Mouse (Mus musculus) hindlimb bud, embryonic 11.5 days (tissue): Measurements from ENCODE around the gene Gfra4.

Source experiments
- DNase-seq: peaks from one replicate; pipeline ENCODE4 v3.0.0-alpha.2; 2012; ENCODE audit warnings: low read depth, low spot score; ENCODE audit errors: extremely low spot score

Gene Gfra4

GRCm38 (mm10) chr2:131042988-131043387 is at the start of gene Gfra4:
Gfra4 (minus strand) TSS chr2:131043088.
- DNase-seq: no peak

DNA sequence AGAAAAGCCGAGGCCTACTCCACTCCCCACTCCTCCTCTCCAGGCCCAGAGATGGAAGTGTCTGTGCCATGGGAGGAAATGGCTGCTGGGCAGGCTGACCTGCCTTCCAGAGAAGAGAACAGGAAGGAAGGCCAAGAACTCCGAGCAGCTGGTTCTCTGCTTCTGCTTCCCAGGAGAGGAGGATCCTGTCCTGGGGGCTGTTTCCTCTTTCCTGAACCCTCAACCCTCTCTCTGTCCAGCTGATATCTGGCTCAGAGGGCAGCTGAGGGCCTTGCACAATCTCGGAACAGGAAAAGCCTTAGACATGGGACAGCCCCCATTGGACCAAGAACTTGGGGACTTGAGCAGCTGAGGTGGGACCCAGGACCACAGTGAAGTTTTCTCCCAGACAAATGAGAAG is 48.0 kb upstream of the Gfra4 start:
- DNase-seq: no peak

GRCm38 (mm10) chr2:131089634-131090033 is 46.7 kb upstream of the Gfra4 start:
- no peak for DNase-seq

- DNase-seq: no peak
Measured at GRCm38 (mm10) chr2:131088581-131088980, 45.7 kb upstream of the Gfra4 start.

DNA sequence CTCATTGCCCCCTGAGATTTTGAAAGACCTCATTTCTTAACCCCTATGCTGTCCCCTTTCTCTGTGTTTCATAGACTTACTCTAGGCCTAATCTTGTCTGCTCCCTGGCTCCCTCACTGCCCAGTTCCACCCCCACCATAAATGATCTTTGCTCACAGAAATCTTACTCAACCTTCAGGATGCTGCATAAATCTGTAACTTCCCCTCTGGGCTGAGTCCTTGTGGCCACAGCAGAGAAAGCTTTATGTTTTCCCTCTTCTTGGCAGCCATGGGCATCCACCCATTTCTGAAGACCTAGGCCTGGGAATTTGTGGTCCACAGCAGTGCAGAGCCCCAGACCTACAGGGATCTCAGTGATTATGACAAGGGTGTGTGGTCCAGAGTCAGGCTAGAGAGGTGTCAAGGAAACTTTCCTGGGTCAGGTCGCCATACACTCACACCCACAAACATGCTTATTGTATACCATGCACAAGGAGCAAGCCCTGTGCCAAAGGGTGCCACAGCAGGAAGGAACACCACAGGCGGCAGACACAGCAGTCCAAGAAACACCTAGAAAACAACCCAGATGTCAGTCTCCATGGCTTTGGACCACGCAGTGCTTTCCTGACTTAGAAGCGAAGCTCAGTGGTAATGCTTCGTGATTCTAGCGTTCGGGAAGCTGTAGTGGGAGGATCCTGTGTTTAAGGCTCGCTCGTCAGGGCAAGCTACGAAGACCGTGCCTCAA is 43.9 kb upstream of the Gfra4 start, which contains the start of gene Siglec1:
TSS of gene Siglec1 (minus strand) at position 99 of the 724 bp plus-strand sequence.
- no peak for DNase-seq

DNA sequence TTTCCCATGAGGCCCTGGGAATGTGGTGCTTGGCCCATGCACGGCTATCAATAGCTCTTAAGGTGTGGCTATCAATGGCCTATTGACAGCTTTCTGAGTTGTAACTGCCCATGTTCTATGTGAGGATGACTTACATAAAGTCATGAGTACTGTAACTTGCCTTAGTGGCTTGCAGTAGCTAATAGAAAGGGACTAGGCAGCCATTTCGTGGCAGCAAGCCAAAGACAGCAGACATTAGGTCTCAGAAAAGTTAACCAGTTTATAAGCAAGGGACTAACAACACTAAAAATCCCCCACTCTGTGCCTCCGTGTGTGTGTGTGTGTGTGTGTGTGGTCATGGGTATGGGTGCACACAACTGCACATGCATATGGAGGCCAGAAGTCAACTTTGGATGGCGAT is 41.3 kb upstream of the Gfra4 start:
- DNase-seq: no peak

GRCm38 (mm10) chr2:131080507-131080906 is 37.6 kb upstream of the Gfra4 start:
- DNase-seq: no peak

DNA sequence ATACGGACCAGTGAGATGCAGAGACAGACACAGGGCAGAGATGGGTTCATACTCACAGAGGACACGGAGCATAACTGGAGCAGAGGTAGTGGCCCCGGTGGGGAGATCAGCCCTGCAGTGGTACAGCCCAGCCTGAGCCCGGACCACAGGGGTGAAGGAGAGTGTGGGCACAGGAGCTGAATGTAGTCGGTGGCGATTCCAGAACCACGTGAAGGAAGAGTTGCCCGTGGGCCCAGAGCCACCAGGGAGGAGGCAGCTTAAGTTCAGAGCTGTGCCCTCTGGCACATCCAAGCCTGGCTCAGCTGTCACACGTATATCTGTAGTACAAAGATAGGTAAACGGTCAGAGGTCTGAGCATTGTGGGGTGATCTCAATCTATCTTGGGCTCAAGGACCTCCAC is 29.6 kb upstream of the Gfra4 start:
- no peak for DNase-seq

DNA sequence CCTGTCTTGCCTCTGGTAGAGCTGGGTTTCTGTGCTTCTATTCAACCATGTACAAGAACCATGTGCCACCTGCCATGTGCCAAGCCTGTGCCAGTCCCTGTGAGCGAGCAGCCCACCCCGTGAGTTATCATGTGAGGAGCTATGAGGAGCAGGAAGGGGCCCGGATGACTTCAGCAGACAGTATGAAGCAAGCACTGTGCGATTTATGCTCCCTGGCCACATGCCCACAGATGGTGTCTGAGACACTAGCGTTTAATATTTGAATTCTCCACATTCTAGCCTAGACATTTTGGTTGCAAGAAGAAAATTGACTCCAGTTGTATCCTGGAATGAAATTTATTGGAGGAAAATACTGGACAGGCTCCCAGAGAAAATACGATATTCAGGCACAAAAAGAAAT is 24.6 kb upstream of the Gfra4 start:
- no peak for DNase-seq

- DNase-seq: no peak
Measured at GRCm38 (mm10) chr2:131066342-131066741, 23.5 kb upstream of the Gfra4 start.

GRCm38 (mm10) chr2:131063404-131063864 is 20.5 kb upstream of the Gfra4 start, which contains the start of gene Adam33:
Adam33 (minus strand) TSS chr2:131063814.
- DNase-seq: no peak

DNA sequence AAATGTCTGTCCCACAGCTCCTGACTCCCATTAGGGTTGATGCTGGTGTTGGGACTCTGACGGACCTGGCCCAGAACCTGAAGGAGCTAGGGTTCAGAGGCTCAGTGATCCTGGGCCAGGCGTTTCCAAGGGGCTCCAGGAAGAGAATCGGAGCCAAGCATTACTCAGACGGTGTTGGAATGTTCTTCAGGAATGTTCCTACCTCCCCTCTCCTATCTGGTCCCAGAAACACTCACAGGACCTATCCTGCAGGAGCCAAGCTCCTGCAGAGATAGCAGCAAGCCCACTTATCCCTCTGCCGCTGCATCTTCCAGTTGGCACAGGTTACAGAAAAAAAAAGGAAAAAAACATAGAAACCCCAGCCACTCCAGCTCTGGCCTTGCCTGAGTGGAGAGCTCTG is 18.7 kb upstream of the Gfra4 start:
- no peak for DNase-seq

- DNase-seq: no peak
Measured at GRCm38 (mm10) chr2:131060784-131061183, 17.9 kb upstream of the Gfra4 start.

GRCm38 (mm10) chr2:131059781-131060540 is 17.1 kb upstream of the Gfra4 start:
- DNase-seq: no peak

- DNase-seq: no peak
Measured at GRCm38 (mm10) chr2:131059377-131059776, 16.5 kb upstream of the Gfra4 start.

DNA sequence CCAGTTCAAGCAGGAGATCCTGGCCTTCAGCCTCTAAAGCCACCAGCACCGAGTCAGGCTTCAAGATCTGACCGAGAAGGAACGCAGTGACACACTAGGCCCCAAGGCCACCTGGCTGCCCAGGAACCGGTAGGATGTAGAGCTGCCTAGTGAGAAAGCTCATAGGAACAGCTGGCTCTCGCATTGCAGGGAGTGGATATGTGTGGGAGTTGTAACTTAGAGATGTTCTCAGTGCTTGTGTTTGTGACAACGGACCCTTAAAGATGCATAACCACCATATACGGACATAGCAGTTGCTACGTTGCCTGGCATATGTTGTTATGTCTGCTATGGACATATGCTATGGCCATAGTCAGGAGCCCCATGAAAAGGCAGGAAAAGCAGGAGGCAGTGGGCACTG is 15.8 kb upstream of the Gfra4 start:
- DNase-seq: no peak

DNA sequence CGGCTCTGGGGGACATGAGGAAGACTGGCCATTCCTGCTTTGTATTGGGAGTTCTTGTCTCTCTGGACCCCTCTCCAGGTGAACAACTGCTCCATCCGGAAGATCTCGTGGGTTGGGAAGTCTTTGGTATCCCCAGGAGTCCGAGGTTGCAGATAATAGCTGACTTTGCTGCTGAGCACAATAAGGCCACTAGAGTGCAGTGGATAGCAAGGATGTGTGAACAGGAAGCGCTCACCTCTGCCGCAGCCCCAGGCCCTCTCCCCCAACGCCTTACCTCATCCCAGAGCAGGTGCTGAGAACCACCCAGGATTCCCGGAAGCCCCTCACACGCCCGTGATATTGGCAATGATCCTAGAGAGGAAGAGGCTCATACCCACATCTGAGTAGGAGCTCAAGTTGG is 13.3 kb upstream of the Gfra4 start:
- peak; percentile 39 for DNase-seq

- DNase-seq: peak; percentile 58
Measured at GRCm38 (mm10) chr2:131055631-131056030, 12.7 kb upstream of the Gfra4 start.

DNA sequence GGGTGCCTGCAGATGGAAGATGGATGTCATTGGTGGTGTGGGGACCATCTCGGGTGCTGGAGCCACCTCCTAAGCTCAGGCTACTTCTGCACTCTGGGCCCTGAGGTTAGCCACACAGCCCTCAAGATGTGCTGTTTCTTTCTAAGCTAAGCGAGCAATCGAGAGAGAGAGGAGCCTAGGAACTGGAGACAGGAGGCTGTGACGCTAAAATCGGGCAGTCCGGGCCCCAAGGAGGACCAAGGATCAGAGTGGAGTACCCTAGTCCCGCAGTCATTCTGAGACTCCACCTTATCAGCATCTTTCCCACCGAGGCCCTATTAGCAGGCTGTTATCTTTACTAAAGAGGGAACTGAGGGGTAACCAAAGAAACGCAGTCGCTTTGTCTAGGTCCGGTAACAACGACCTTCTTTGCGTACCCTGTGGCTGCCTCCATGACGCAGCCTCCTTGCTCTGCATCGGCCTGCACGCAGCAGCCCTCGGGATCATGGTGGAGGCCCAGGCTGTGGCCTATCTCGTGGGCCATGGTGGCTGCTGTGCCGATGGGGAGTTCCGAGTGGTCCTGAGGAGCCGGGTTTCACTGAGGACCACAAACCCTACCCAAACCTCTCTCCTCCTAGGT is 11.9 kb upstream of the Gfra4 start:
- no peak for DNase-seq

DNA sequence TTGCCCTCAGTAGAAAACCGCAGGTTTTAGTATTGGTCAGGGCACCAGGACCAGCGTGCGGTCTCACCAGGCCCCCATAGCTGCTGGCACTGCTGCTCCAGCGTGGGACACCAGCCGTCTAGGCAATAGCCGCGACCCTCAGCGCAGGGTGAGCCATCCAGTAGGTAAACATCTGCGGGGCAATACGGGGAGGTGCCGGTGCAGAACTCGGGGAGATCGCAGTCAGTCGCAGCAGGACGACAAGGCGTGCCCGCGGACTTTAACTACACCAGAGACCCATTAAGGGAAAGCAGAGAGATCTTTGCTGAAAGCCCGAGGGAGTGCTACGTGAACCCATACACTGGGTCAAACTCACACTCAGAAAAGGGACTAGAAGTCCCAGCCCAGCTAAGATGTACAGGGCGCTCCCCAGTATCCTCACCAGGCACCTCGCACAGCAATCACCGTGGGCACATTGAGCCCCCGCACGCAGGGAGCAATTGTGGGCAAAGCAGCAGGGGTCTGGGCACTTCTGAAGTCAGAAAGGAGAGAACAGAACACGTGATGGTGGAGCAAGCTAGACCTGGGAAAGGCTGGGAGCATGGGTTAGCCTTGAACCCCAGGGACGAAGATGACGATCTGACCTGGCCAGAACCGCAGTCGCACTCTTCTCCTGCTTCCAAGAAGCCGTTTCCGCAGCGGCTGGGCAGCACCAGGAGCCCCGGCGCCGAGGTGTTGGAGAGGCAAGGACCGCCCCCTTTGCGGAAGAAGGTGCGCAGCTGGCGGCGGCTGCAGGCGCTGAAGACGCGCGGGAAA is 11.2 kb upstream of the Gfra4 start:
- DNase-seq: no peak

DNA sequence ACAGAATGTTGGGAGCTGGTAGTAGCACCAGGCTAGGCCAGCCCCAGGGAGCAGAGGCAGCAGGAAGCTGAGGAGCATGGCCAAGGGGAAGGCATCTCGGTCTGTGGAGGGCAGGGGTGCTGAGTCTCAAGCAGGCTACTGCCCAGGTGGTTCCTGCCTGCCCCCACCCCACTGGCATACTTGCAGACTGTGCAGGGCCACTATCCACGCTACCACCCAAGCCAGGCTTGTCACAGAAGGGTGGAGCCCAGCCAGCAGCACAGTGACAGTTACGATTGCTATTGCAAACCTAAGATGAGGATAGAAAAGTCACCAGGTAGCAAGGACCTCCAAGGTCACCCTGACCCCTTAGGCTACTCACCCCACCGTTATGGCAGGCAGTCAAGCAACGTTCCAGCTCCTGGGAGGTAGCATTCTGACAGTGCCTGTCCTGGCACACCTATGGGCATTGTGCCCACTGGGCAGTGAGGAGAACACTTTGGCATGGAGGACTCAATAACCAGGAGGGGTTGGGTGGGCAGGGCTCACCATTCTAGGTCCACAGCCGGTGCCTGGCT is 10.1 kb upstream of the Gfra4 start:
- no peak for DNase-seq
